Mouse (Mus musculus): Measurements from ENCODE around the gene Als2cr12. TPM values are rescaled to one million over a fixed set of nuclear protein-coding genes. Genes with fewer than 3 reads are reported as not detected.
"Not testable (repeated sequence)": the region's sequence is repeated elsewhere in the genome, so short reads cannot be mapped to it uniquely, and the experiment has no call there.

Als2cr12 gene
- polyA plus RNA-seq, 1 experiment from 2014 or later = not detected

GRCm38 (mm10) chr1:58615146-58615545, 80.6 kb downstream of the Als2cr12 start:
- Histone ChIP-seq H3K27me3 (ENCODE audit: control insufficient read depth, insufficient read depth, low read length) (no peaks in the 10 kb centered on the region), H3K9ac (replicated peaks; ENCODE audit: low read length) (no peak overlapping the region), H3K27ac (replicated peaks; ENCODE audit: low read depth, low read length) (no peak overlapping the region), H3K9me3 (ENCODE audit: control insufficient read depth, low read length) (no peaks in the 10 kb centered on the region), H3K4me3 (replicated peaks; ENCODE audit: low read depth, low read length) (no peak overlapping the region), H3K4me2 (ENCODE audit: low read length) (no peak overlapping the region), H3K36me3 (ENCODE audit: control insufficient read depth, insufficient read depth, low read length) (no peaks in the 10 kb centered on the region), H3K4me1 (ENCODE audit: control insufficient read depth, insufficient read depth, low read length) (no peaks in the 10 kb centered on the region)
- DNase-seq (no peak), ATAC-seq (ENCODE audit: low FRiP score, low TSS enrichment) (no peak)
- 87% methylated on average over 4 of the region's 4 CpGs for WGBS

GRCm38 (mm10) chr1:58614424-58614823, 81.4 kb downstream of the Als2cr12 start:
- no peaks in the 10 kb centered on the region for H3K36me3 ChIP-seq (ENCODE audit: control insufficient read depth, insufficient read depth, low read length)
- WGBS = 75% methylated on average over 3 of the region's 3 CpGs
- H3K27ac ChIP-seq (replicated peaks; ENCODE audit: low read depth, low read length) = no peak overlapping the region
- DNase-seq (no peak), ATAC-seq (ENCODE audit: low FRiP score, low TSS enrichment) (no peak)
- no peaks in the 10 kb centered on the region for H3K4me1 ChIP-seq (ENCODE audit: control insufficient read depth, insufficient read depth, low read length)
- H3K9ac ChIP-seq (replicated peaks; ENCODE audit: low read length) = no peak overlapping the region
- no peaks in the 10 kb centered on the region for H3K9me3 ChIP-seq (ENCODE audit: control insufficient read depth, low read length)
- no peaks in the 10 kb centered on the region for H3K27me3 ChIP-seq (ENCODE audit: control insufficient read depth, insufficient read depth, low read length)
- H3K4me2 ChIP-seq (ENCODE audit: low read length) = no peak overlapping the region
- no peak overlapping the region for H3K4me3 ChIP-seq (replicated peaks; ENCODE audit: low read depth, low read length)

GRCm38 (mm10) chr1:58613786-58614185, 82.0 kb downstream of the Als2cr12 start:
- Histone ChIP-seq H3K9ac (replicated peaks; ENCODE audit: low read length) (no peak overlapping the region), H3K4me2 (ENCODE audit: low read length) (no peak overlapping the region), H3K4me3 (replicated peaks; ENCODE audit: low read depth, low read length) (no peak overlapping the region), H3K36me3 (ENCODE audit: control insufficient read depth, insufficient read depth, low read length) (no peaks in the 10 kb centered on the region), H3K27me3 (ENCODE audit: control insufficient read depth, insufficient read depth, low read length) (no peaks in the 10 kb centered on the region), H3K4me1 (ENCODE audit: control insufficient read depth, insufficient read depth, low read length) (no peaks in the 10 kb centered on the region), H3K9me3 (ENCODE audit: control insufficient read depth, low read length) (no peaks in the 10 kb centered on the region), H3K27ac (replicated peaks; ENCODE audit: low read depth, low read length) (no peak overlapping the region)
- 87% methylated on average over 6 of the region's 6 CpGs for WGBS
- DNase-seq (no peak), ATAC-seq (ENCODE audit: low FRiP score, low TSS enrichment) (no peak)

GRCm38 (mm10) chr1:58610611-58611010, 85.2 kb downstream of the Als2cr12 start:
- WGBS = 40% methylated on average over 1 of the region's 1 CpGs
- Histone ChIP-seq H3K4me3 (replicated peaks; ENCODE audit: low read depth, low read length) (no peak overlapping the region), H3K27ac (replicated peaks; ENCODE audit: low read depth, low read length) (no peak overlapping the region), H3K9ac (replicated peaks; ENCODE audit: low read length) (no peak overlapping the region), H3K36me3 (ENCODE audit: control insufficient read depth, insufficient read depth, low read length) (no peaks in the 10 kb centered on the region), H3K9me3 (ENCODE audit: control insufficient read depth, low read length) (no peaks in the 10 kb centered on the region), H3K4me1 (ENCODE audit: control insufficient read depth, insufficient read depth, low read length) (no peaks in the 10 kb centered on the region), H3K4me2 (ENCODE audit: low read length) (no peak overlapping the region), H3K27me3 (ENCODE audit: control insufficient read depth, insufficient read depth, low read length) (no peaks in the 10 kb centered on the region)
- DNase-seq = no peak
- ATAC-seq (ENCODE audit: low FRiP score, low TSS enrichment) = no peak

- H3K4me2 ChIP-seq (ENCODE audit: low read length) = no peak overlapping the region
- H3K4me1 ChIP-seq (ENCODE audit: control insufficient read depth, insufficient read depth, low read length) = no peaks in the 10 kb centered on the region
- H3K27me3 ChIP-seq (ENCODE audit: control insufficient read depth, insufficient read depth, low read length) = no peaks in the 10 kb centered on the region
- DNase-seq = no peak
- no peaks in the 10 kb centered on the region for H3K9me3 ChIP-seq (ENCODE audit: control insufficient read depth, low read length)
- no peak overlapping the region for H3K4me3 ChIP-seq (replicated peaks; ENCODE audit: low read depth, low read length)
- no peaks in the 10 kb centered on the region for H3K36me3 ChIP-seq (ENCODE audit: control insufficient read depth, insufficient read depth, low read length)
- no peak overlapping the region for H3K9ac ChIP-seq (replicated peaks; ENCODE audit: low read length)
- ATAC-seq (ENCODE audit: low FRiP score, low TSS enrichment) = no peak
- WGBS = 77% methylated on average over 1 of the region's 1 CpGs
- no peak overlapping the region for H3K27ac ChIP-seq (replicated peaks; ENCODE audit: low read depth, low read length)
Observed at GRCm38 (mm10) chr1:58610166-58610565, 85.6 kb downstream of the Als2cr12 start.

- not testable (repeated sequence) for ATAC-seq (ENCODE audit: low FRiP score, low TSS enrichment)
Observed at GRCm38 (mm10) chr1:58609591-58609990, 86.2 kb downstream of the Als2cr12 start.

GRCm38 (mm10) chr1:58603738-58604137, 92.1 kb downstream of the Als2cr12 start:
- no peak for ATAC-seq (ENCODE audit: low FRiP score, low TSS enrichment)
- no peak overlapping the region for H3K9ac ChIP-seq (replicated peaks; ENCODE audit: low read length)
- H3K4me1 ChIP-seq (ENCODE audit: control insufficient read depth, insufficient read depth, low read length) = no peaks in the 10 kb centered on the region
- H3K27me3 ChIP-seq (ENCODE audit: control insufficient read depth, insufficient read depth, low read length) = no peaks in the 10 kb centered on the region
- no peak for DNase-seq
- no peaks in the 10 kb centered on the region for H3K9me3 ChIP-seq (ENCODE audit: control insufficient read depth, low read length)
- no peak overlapping the region for H3K27ac ChIP-seq (replicated peaks; ENCODE audit: low read depth, low read length)
- H3K4me3 ChIP-seq (replicated peaks; ENCODE audit: low read depth, low read length) = no peak overlapping the region
- no peak overlapping the region for H3K4me2 ChIP-seq (ENCODE audit: low read length)
- H3K36me3 ChIP-seq (ENCODE audit: control insufficient read depth, insufficient read depth, low read length) = no peaks in the 10 kb centered on the region
- 89% methylated on average over 4 of the region's 4 CpGs for WGBS

More at GRCm38 (mm10) chr1:58609591-58609990, 86.2 kb downstream of the Als2cr12 start:
- H3K4me3 ChIP-seq (replicated peaks; ENCODE audit: low read depth, low read length); H3K4me2 ChIP-seq (ENCODE audit: low read length); H3K9me3 ChIP-seq (ENCODE audit: control insufficient read depth, low read length); H3K9ac ChIP-seq (replicated peaks; ENCODE audit: low read length); H3K27me3 ChIP-seq (ENCODE audit: control insufficient read depth, insufficient read depth, low read length); DNase-seq; H3K36me3 ChIP-seq (ENCODE audit: control insufficient read depth, insufficient read depth, low read length); H3K27ac ChIP-seq (replicated peaks; ENCODE audit: low read depth, low read length); H3K4me1 ChIP-seq (ENCODE audit: control insufficient read depth, insufficient read depth, low read length): not testable (repeated sequence)
- WGBS = 96% methylated on average over 5 of the region's 5 CpGs

GRCm38 (mm10) chr1:58602681-58603080, 93.1 kb downstream of the Als2cr12 start:
- WGBS = 83% methylated on average over 4 of the region's 4 CpGs
- H3K9me3 ChIP-seq (ENCODE audit: control insufficient read depth, low read length) = no peaks in the 10 kb centered on the region
- no peak overlapping the region for H3K9ac ChIP-seq (replicated peaks; ENCODE audit: low read length)
- H3K4me2 ChIP-seq (ENCODE audit: low read length) = no peak overlapping the region
- no peaks in the 10 kb centered on the region for H3K36me3 ChIP-seq (ENCODE audit: control insufficient read depth, insufficient read depth, low read length)
- no peaks in the 10 kb centered on the region for H3K27me3 ChIP-seq (ENCODE audit: control insufficient read depth, insufficient read depth, low read length)
- H3K4me3 ChIP-seq (replicated peaks; ENCODE audit: low read depth, low read length) = no peak overlapping the region
- H3K4me1 ChIP-seq (ENCODE audit: control insufficient read depth, insufficient read depth, low read length) = no peaks in the 10 kb centered on the region
- no peak overlapping the region for H3K27ac ChIP-seq (replicated peaks; ENCODE audit: low read depth, low read length)
- ATAC-seq (ENCODE audit: low FRiP score, low TSS enrichment) (no peak), DNase-seq (no peak)

Data from midbrain, embryonic 14.5 days (tissue).